Mouse (Mus musculus) stomach, postnatal 0 days (tissue): ENCODE data around the gene Trappc2. TPM values are rescaled to one million over a fixed set of nuclear protein-coding genes. Genes with fewer than 3 reads are reported as not detected.

Source experiments
- ATAC-seq: fragments of 200-750 bp; cut with Nextera tagmentation; 2 replicates; pipeline ENCODE4 v1.8.0; 2017; ENCODE audit not compliant: low FRiP score, low TSS enrichment
- DNase-seq: peaks from one replicate; pipeline ENCODE4 v3.0.0-alpha.2; 2016; ENCODE audit warnings: low spot score
- H3K27ac ChIP-seq: fragments of 300-500 bp; sonication (generic); replicated peaks from 2 replicates; pipeline ENCODE4 v1.5.1; 2014; ENCODE audit warnings: mild to moderate bottlenecking, control low read depth
- H3K27me3 ChIP-seq: fragments of 300-500 bp; sonication (generic); 2 replicates; pipeline ENCODE4 v1.6.1; 2014; ENCODE audit warnings: low read length; ENCODE audit not compliant: control insufficient read depth, insufficient read depth
- H3K36me3 ChIP-seq: fragments of 300-500 bp; sonication (generic); 2 replicates; pipeline ENCODE4 v1.6.1; 2014; ENCODE audit warnings: low read length, mixed read lengths; ENCODE audit not compliant: control insufficient read depth, insufficient read depth
- H3K4me1 ChIP-seq: fragments of 300-500 bp; sonication (generic); replicated peaks from 2 replicates; pipeline ENCODE4 v1.6.1; 2014; ENCODE audit warnings: antibody characterized with exemption; ENCODE audit not compliant: control insufficient read depth, insufficient read depth
- H3K4me2 ChIP-seq: fragments of 300-500 bp; sonication (generic); replicated peaks from 2 replicates; pipeline ENCODE4 v1.6.1; 2014; ENCODE audit warnings: low read depth, mild to moderate bottlenecking, control low read depth, moderate library complexity
- H3K4me3 ChIP-seq: fragments of 300-500 bp; sonication (generic); 2 replicates; pipeline ENCODE4 v1.5.1; 2014; ENCODE audit warnings: low read depth, low read length, control low read depth
- H3K9ac ChIP-seq: fragments of 300-500 bp; sonication (generic); 2 replicates; pipeline ENCODE4 v1.6.1; 2014; ENCODE audit warnings: mild to moderate bottlenecking, low read length, control low read depth, mixed read lengths
- H3K9me3 ChIP-seq: fragments of 300-500 bp; sonication (generic); 2 replicates; pipeline ENCODE4 v1.6.1; 2016; ENCODE audit warnings: low read length; ENCODE audit not compliant: control insufficient read depth
- CTCF ChIP-seq: IDR thresholded peaks from 2 replicates; pipeline ENCODE4 v1.5.1; 2016; ENCODE audit warnings: antibody characterized with exemption, low read depth, mild to moderate bottlenecking, moderate library complexity
- EP300 ChIP-seq: optimal IDR thresholded peaks from 2 replicates; pipeline ENCODE3; 2016; ENCODE audit warnings: antibody characterized with exemption
- WGBS: fragments of 180-500 bp; shearing (Covaris S2); extraction: QIAGEN DNeasy Blood & Tissue Kit; methylation state at CpG from one replicate; pipeline ENCODE4 v1.1.7; 2014; 5-methylcytosine and 5-hydroxymethylcytosine counted together
- polyA plus RNA-seq: library from polyadenylated mRNA; unstranded; fragments of >200 nt; fragmentation: Nextera tagmentation; extraction: Ambion mirVana; gene quantifications from 2 replicates; pipeline ENCODE4 v1.2.1, GENCODE M21; 2015

Trappc2 gene
- polyA plus RNA-seq, 1 experiment from 2014 or later, result 28.5 TPM

DNA sequence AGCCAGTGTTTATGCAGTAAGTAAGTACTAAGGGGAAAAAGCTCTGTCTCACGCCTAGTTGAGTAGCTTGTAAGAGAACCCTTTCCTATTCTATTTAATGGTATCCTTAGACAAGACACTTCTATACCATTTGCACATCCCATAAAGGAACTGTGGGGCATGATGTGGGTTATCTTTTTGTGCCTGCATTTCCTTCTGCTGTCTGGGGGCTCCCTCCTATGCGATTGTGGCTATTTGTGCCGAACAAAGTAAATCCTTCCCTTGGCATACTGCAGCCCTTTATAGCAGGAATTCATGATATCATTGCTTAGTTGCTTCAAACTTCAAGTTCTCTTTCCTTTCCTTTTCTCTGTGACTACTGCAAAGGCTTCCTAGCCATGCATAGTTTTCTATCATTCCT is 4.2 kb downstream of the Trappc2 start:
- Histone ChIP-seq H3K27me3 (no peaks in the 10 kb centered on the region), H3K4me3 (no peak overlapping the region), H3K36me3 (no peaks in the 10 kb centered on the region), H3K9ac (no peak overlapping the region), H3K4me2 (no peak overlapping the region), H3K4me1 (no peaks in the 10 kb centered on the region), H3K27ac (no peak overlapping the region), H3K9me3 (no peaks in the 10 kb centered on the region)
- no peak for TF ChIP-seq CTCF
- no peak for TF ChIP-seq EP300
- 82% methylated on average over 3 of the region's 3 CpGs for WGBS
- ATAC-seq, result no peak
- no peak for DNase-seq

DNA sequence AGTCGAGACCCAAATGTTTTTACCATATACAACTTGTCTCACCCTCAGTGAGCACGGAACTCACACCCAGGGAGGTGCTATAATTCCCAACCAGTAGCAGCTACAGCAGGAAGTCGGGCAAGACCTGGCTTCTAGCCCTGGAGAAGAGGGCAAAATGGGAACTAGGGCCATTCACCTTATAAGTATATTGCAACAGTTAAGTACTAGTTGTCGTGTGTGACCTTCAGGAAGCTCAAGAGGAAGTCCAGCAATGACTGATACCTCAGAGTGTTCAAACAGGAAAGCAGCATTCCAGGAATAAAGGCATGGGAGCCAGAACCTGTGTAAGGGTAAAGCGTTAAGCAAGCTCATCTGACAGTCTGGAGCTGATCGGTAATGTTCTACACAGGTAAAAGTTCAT is 13.2 kb downstream of the Trappc2 start:
- Histone ChIP-seq H3K27ac (no peak overlapping the region), H3K4me3 (no peak overlapping the region), H3K36me3 (no peaks in the 10 kb centered on the region), H3K4me2 (no peak overlapping the region), H3K9me3 (no peaks in the 10 kb centered on the region), H3K9ac (no peak overlapping the region), H3K27me3 (no peaks in the 10 kb centered on the region), H3K4me1 (no peaks in the 10 kb centered on the region)
- WGBS, result 74% methylated on average over 6 of the region's 6 CpGs
- TF ChIP-seq EP300, result no peak
- TF ChIP-seq CTCF, result no peak
- ATAC-seq, result no peak
- DNase-seq, result no peak

DNA sequence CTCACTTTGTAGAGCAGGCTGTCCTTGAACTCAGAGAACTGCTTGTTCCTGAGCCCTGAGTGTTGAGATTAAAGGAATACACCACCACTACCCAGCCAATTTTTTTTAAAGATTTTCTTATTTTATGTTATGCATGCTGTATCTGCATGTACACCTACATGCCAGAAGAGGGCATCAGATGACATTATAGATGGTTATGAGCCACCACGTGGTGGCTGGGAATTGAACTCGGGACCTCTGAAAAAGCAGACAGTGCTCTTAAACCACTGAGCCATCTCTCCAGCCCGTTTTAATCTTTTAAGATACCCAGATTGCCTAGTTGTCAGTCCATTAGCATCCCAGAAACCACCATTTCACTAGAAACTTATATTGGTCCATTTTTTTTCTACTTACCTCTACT is 14.0 kb downstream of the Trappc2 start:
- Histone ChIP-seq H3K4me2 (no peak overlapping the region), H3K36me3 (no peaks in the 10 kb centered on the region), H3K4me1 (no peaks in the 10 kb centered on the region), H3K27ac (no peak overlapping the region), H3K4me3 (no peak overlapping the region), H3K9ac (no peak overlapping the region), H3K27me3 (no peaks in the 10 kb centered on the region), H3K9me3 (no peaks in the 10 kb centered on the region)
- ATAC-seq, result no peak
- DNase-seq, result no peak
- TF ChIP-seq EP300 (no peak), CTCF (no peak)
- 75% methylated on average over 3 of the region's 3 CpGs for WGBS

DNA sequence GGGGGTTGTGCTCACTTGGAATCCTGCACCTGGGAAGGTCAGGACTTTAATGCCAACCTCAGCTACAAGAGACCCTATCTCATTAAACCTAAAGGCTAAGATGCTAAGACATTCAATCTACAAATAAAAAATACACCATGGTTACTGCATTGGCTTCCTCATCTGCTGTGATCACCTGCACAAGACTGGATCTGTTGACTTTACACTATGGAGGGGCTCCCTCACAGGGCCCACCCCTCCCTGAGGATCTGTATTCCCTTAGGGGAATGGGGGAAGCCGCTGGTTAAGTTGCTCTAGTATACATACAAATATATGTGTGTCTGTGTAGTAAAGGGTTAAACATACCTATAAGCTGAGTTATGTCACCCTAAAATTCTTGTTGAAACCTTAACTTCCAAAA is 15.2 kb downstream of the Trappc2 start:
- Histone ChIP-seq H3K27ac (no peak overlapping the region), H3K4me1 (no peaks in the 10 kb centered on the region), H3K9ac (no peak overlapping the region), H3K27me3 (no peaks in the 10 kb centered on the region), H3K4me3 (no peak overlapping the region), H3K36me3 (no peaks in the 10 kb centered on the region), H3K9me3 (no peaks in the 10 kb centered on the region), H3K4me2 (no peak overlapping the region)
- no peak for TF ChIP-seq EP300
- no peak for TF ChIP-seq CTCF
- 83% methylated on average over 1 of the region's 1 CpGs for WGBS
- DNase-seq, result no peak
- no peak for ATAC-seq

DNA sequence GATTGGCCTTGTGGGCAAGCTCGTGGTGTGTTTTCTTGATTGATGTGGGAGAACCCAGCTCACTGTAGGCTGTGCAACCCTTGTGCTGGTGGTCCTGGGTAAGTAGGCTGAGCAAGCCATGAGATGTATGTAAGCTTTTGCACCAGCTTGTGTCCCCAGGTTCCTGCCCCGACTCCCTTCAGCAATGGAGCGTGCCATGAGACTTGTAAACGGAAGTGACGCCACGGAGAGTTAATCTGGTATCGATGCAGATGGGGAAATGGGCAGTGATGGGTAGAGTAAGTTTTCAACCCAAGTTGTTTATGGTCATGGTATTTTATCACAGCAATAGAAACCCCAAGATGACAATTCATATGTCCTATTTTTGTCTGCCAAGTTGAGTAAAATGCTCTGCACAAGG is 27.9 kb downstream of the Trappc2 start:
- TF ChIP-seq EP300, result no peak
- TF ChIP-seq CTCF, result no peak
- H3K4me2 ChIP-seq, result no peak overlapping the region
- DNase-seq, result no peak
- no peak overlapping the region for H3K27ac ChIP-seq
- H3K9ac ChIP-seq, result no peak overlapping the region
- no peak overlapping the region for H3K4me3 ChIP-seq
- ATAC-seq, result no peak
- no peaks in the 10 kb centered on the region for H3K36me3 ChIP-seq
- H3K27me3 ChIP-seq, result no peaks in the 10 kb centered on the region
- H3K9me3 ChIP-seq, result no peaks in the 10 kb centered on the region
- H3K4me1 ChIP-seq, result no peaks in the 10 kb centered on the region
- 89% methylated on average over 7 of the region's 7 CpGs for WGBS

DNA sequence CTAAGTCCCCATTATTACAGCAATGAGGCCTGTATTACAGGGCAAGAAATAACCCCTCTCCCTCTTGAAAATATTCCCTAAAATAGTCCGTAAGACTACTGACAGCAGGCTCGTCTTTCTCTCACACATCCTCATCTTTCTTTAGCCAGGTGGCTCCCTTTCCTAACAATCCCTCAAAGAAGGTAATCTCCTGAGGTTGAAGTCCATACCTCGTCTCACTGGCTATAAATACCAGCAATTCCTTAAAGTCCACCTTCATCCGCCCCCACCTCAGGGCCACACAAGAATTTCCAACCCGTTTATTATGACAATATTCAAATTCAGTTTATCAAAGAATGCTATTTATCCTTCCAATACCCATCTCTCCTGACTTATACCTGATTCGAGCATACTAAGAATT is 32.2 kb downstream of the Trappc2 start:
- TF ChIP-seq EP300, result no peak
- TF ChIP-seq CTCF, result no peak
- H3K36me3 ChIP-seq, result no peaks in the 10 kb centered on the region
- no peaks in the 10 kb centered on the region for H3K9me3 ChIP-seq
- H3K27ac ChIP-seq, result no peak overlapping the region
- DNase-seq, result no peak
- no peak overlapping the region for H3K9ac ChIP-seq
- H3K4me2 ChIP-seq, result no peak overlapping the region
- no peak for ATAC-seq
- no peaks in the 10 kb centered on the region for H3K4me1 ChIP-seq
- H3K4me3 ChIP-seq, result no peak overlapping the region
- WGBS, result 72% methylated on average over 6 of the region's 6 CpGs
- no peaks in the 10 kb centered on the region for H3K27me3 ChIP-seq
